Comparison of ENCODE assay signal across 8 mouse cellular contexts in the genomic region with DNA sequence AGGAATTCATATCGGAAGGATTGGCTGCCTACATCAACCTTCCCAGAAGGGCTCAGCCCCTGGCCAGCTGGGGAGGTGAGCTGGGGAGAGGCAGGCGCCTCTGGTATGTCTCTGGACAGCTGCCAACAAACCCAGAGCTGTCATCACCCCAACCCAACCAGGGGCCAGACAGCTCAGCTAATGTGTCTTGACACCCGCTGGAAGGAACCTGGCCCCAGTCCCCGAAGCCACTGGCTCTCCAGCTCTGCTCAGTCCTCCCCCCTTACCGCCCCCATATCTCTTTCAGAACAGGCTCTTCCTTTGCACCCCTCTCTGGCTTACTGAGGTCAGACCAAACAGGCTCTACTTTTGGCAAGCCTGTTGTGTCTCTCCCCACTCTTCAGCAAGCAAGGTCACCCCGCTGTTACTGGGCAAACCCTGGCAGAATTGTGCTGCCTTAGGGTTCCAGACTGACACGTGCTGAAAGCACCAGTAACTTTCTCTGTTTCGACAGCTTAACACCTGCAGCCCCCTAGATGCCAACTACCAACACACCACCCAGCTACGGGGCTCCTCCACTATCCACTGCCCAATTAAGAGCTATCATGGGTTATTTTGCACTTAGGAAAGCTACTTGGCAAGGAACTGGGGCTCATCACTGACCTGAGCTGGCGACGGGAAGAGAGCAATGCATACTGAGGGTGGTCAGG. TPM values are rescaled to one million over a fixed set of nuclear protein-coding genes. Genes with fewer than 3 reads are reported as not detected.
DNase-seq lines count a peak whose midpoint lies in the region; ATAC-seq lines count a peak whose summit lies in the region.

No protein-coding gene starts in this region.

- 0 out of 2 replicates have a peak, but pooled peaks have one; percentile 30 for ATAC-seq in midbrain, embryonic 13.5 days
- peak; percentile 99 for ATAC-seq in heart, embryonic 16.5 days (replicated peaks; ENCODE audit: extremely low read depth, insufficient read depth, low FRiP score)

- no peaks in the 10 kb centered on the region for H3K36me3 ChIP-seq in midbrain, embryonic 13.5 days
- H3K36me3 ChIP-seq in midbrain, embryonic 10.5 days: no peaks in the 10 kb centered on the region
- H3K36me3 ChIP-seq in heart, embryonic 16.5 days (ENCODE audit: control insufficient read depth, insufficient read depth): no peaks in the 10 kb centered on the region

- H3K27ac ChIP-seq in midbrain, embryonic 13.5 days: no peak overlapping the region
- no peak overlapping the region for H3K27ac ChIP-seq in midbrain, embryonic 10.5 days (replicated peaks)
- peak overlapping the region; percentile 93 for H3K27ac ChIP-seq in heart, embryonic 16.5 days (ENCODE audit: low read length)

- 77% methylated on average over 11 of the region's 11 CpGs for WGBS in midbrain, embryonic 13.5 days
- WGBS in midbrain, embryonic 10.5 days: 87% methylated on average over 11 of the region's 11 CpGs
- WGBS in heart, embryonic 16.5 days: 18% methylated on average over 11 of the region's 11 CpGs

- H3K9ac ChIP-seq in midbrain, embryonic 13.5 days (replicated peaks): no peak overlapping the region
- H3K9ac ChIP-seq in heart, embryonic 16.5 days (ENCODE audit: low read length): no peak overlapping the region

- H3K4me1 ChIP-seq in midbrain, embryonic 13.5 days (replicated peaks): peaks cover 6% of the 10 kb centered on the region
- peaks cover 14% of the 10 kb centered on the region for H3K4me1 ChIP-seq in midbrain, embryonic 10.5 days
- peaks cover 14% of the 10 kb centered on the region for H3K4me1 ChIP-seq in heart, embryonic 16.5 days (ENCODE audit: control insufficient read depth, insufficient read depth, low read length)

- H3K9me3 ChIP-seq in midbrain, embryonic 13.5 days: no peaks in the 10 kb centered on the region
- H3K9me3 ChIP-seq in midbrain, embryonic 10.5 days (replicated peaks): no peaks in the 10 kb centered on the region
- no peaks in the 10 kb centered on the region for H3K9me3 ChIP-seq in heart, embryonic 16.5 days (replicated peaks; ENCODE audit: control insufficient read depth, low read length)

- 0 out of 2 replicates have a peak, but pooled peaks cover 2% of the 10 kb centered on the region for H3K27me3 ChIP-seq in midbrain, embryonic 13.5 days
- no peaks in the 10 kb centered on the region for H3K27me3 ChIP-seq in midbrain, embryonic 10.5 days (ENCODE audit: low read depth, poor library complexity, severe bottlenecking)
- no peaks in the 10 kb centered on the region for H3K27me3 ChIP-seq in heart, embryonic 16.5 days (ENCODE audit: control insufficient read depth, insufficient read depth, low read length)

- no peak for DNase-seq in midbrain, embryonic 10.5 days (ENCODE audit: low spot score)
- DNase-seq in fibroblast of lung, adult 2 months (ENCODE audit: low read depth): peak; percentile 96
- DNase-seq in lung, postnatal 25 days (ENCODE audit: low spot score): peak; percentile 56
- no peak for DNase-seq in neural tube, embryonic 10.5 days (ENCODE audit: extremely low spot score, low spot score)
- no peak for DNase-seq in B cell, adult 2 months
- DNase-seq in thymus, postnatal 4 days: no peak

- no peak overlapping the region for H3K4me2 ChIP-seq in midbrain, embryonic 13.5 days (replicated peaks)
- H3K4me2 ChIP-seq in heart, embryonic 16.5 days (ENCODE audit: low read depth, low read length): peak overlapping the region; percentile 18; the same call in 1 of the 2 replicates

- no peak overlapping the region for H3K4me3 ChIP-seq in midbrain, embryonic 13.5 days (replicated peaks)
- no peak overlapping the region for H3K4me3 ChIP-seq in midbrain, embryonic 10.5 days
- H3K4me3 ChIP-seq in heart, embryonic 16.5 days (ENCODE audit: low read length): no peak overlapping the region

RNA-seq across cellular contexts. Expression of a gene that starts 5.9 kb away (rescaled TPM):
- not detected in 2 replicates for polyA plus RNA-seq in midbrain, embryonic 13.5 days (2015; fragmentation: Nextera tagmentation; extraction: Ambion mirVana)
- polyA plus RNA-seq in midbrain, embryonic 10.5 days (2016; fragmentation: Nextera tagmentation; extraction: Ambion mirVana): 0.07 TPM in 1 of 2 replicates, not detected in the other
- 0.05 TPM in 1 of 2 replicates, not detected in the other for polyA plus RNA-seq in heart, embryonic 16.5 days (2015; fragmentation: Nextera tagmentation; extraction: Ambion mirVana)

RNA-seq across cellular contexts. Expression of a gene that starts 38.8 kb away (rescaled TPM):
- polyA plus RNA-seq in midbrain, embryonic 13.5 days (2015; fragmentation: Nextera tagmentation; extraction: Ambion mirVana): 21.6 and 21.9 TPM in 2 replicates
- 37.4 and 39.1 TPM in 2 replicates for polyA plus RNA-seq in midbrain, embryonic 10.5 days (2016; fragmentation: Nextera tagmentation; extraction: Ambion mirVana)
- 62.8 and 69.2 TPM in 2 replicates for polyA plus RNA-seq in heart, embryonic 16.5 days (2015; fragmentation: Nextera tagmentation; extraction: Ambion mirVana)

Comparison
In these comparisons a context has a peak if more than half of its experiments do, and no peak if none do; other contexts are left out.
1. DNase-seq: peak in fibroblast of lung, adult 2 months (single experiment) and lung, postnatal 25 days (single experiment); none in midbrain, embryonic 10.5 days (single experiment), neural tube, embryonic 10.5 days (single experiment), B cell, adult 2 months (0 of 2) and thymus, postnatal 4 days (single experiment).